Comparison of ENCODE assay signal across 17 mouse cellular contexts in the genomic region with DNA sequence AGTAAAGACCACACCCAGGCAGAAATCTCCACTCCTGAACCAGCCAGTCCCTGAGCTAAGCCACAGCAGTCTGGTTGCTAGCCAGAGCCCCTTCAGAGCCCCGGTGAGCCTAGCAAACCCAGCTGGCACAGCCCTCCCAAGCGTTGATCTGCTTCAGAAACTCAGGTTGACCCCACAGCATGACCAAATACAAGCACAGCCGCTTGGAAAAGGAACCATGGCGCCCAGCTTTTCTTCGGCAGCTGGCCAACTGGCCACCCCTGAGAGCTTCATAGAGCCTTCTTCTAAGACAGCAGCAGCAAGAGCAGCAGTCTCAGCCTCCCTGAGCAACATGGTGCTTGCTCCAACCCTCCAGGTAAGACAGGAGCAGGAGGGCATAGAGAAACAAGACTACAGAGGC. TPM values are rescaled to one million over a fixed set of nuclear protein-coding genes. Genes with fewer than 3 reads are reported as not detected.
"Had no signal": no experiment of that assay in that cellular context is flagged by ENCODE, and none has a peak within 500 bp of the region (broad histone marks: within the 10 kb centered on the region; RNA-seq: fewer than 3 reads in every experiment).

No protein-coding gene starts in this region.

- H3K4me2 ChIP-seq: liver, embryonic 12.5 days; lung, embryonic 15.5 days; midbrain, embryonic 11.5 days; midbrain, embryonic 13.5 days; midbrain, embryonic 15.5 days; neural tube, embryonic 13.5 days; neural tube, embryonic 15.5 days had no signal

- H3K4me1 ChIP-seq: lung, embryonic 15.5 days; midbrain, embryonic 13.5 days; midbrain, embryonic 15.5 days; neural tube, embryonic 13.5 days; neural tube, embryonic 15.5 days had no signal

- H3K27ac ChIP-seq: liver, embryonic 12.5 days; liver, embryonic 14.5 days; lung, embryonic 15.5 days; midbrain, embryonic 13.5 days; midbrain, embryonic 15.5 days; neural tube, embryonic 13.5 days; neural tube, embryonic 15.5 days had no signal

- H3K9me3 ChIP-seq: liver, embryonic 12.5 days; lung, embryonic 15.5 days; midbrain, embryonic 13.5 days; midbrain, embryonic 15.5 days; neural tube, embryonic 13.5 days; neural tube, embryonic 15.5 days had no signal

- H3K9ac ChIP-seq: liver, embryonic 12.5 days; liver, embryonic 14.5 days; lung, embryonic 15.5 days; midbrain, embryonic 13.5 days; midbrain, embryonic 15.5 days; neural tube, embryonic 13.5 days; neural tube, embryonic 15.5 days had no signal

- H3K4me3 ChIP-seq: liver, embryonic 12.5 days; lung, embryonic 15.5 days; midbrain, embryonic 13.5 days; midbrain, embryonic 15.5 days; myocyte; neural tube, embryonic 13.5 days; neural tube, embryonic 15.5 days had no signal

- DNase-seq: lung, adult 2 months; retina, postnatal 1 day; right cerebral cortex, postnatal 25 days; right cerebral cortex, postnatal 4 days; spleen, adult 18-20 months; thymus, adult 18-20 months; thymus, postnatal 14 days; thymus, postnatal 36 days had no signal

- ATAC-seq: liver, embryonic 12.5 days; midbrain, embryonic 13.5 days; midbrain, embryonic 15.5 days had no signal

- H3K27me3 ChIP-seq: liver, embryonic 12.5 days; lung, embryonic 15.5 days; midbrain, embryonic 13.5 days; midbrain, embryonic 15.5 days; neural tube, embryonic 13.5 days; neural tube, embryonic 15.5 days had no signal

RNA-seq across cellular contexts. Expression of gene Cacna1d, which starts 28.1 kb away (rescaled TPM):
- polyA plus RNA-seq: myocyte had no signal
